Mouse (Mus musculus) G1E (cell line): ENCODE results near the gene Ikzf3. TPM values are rescaled to one million over a fixed set of nuclear protein-coding genes. Genes with fewer than 3 reads are reported as not detected.

Experiments used
- ATAC-seq: 2 replicates; pipeline ENCODE4 v1.8.0; 2016; ENCODE audit warnings: mild to moderate bottlenecking; ENCODE audit not compliant: insufficient number of reproducible peaks, poor library complexity, low FRiP score, severe bottlenecking; ENCODE audit errors: extremely low read depth
- DNase-seq: peaks from one replicate; pipeline ENCODE4 v3.0.0; 2012; ENCODE audit warnings: low spot score
- H3K27me3 ChIP-seq: 2 replicates; pipeline ENCODE4 v1.6.1; 2012; ENCODE audit warnings: mild to moderate bottlenecking, low read length, inconsistent platforms; ENCODE audit not compliant: insufficient read depth
- H3K36me3 ChIP-seq: replicated peaks from 2 replicates; pipeline ENCODE3; 2012; ENCODE audit warnings: mild to moderate bottlenecking, inconsistent platforms
- H3K4me1 ChIP-seq: 2 replicates; pipeline ENCODE4 v1.6.1; 2012; ENCODE audit warnings: low read depth, low read length, inconsistent platforms, mixed read lengths; ENCODE audit not compliant: insufficient read depth
- H3K4me3 ChIP-seq: 2 replicates; pipeline ENCODE4 v1.5.1; 2012; ENCODE audit warnings: low read depth, mild to moderate bottlenecking, inconsistent platforms, low read length, moderate library complexity, mixed read lengths
- H3K9me3 ChIP-seq: replicated peaks from 2 replicates; pipeline ENCODE4 v1.6.1; 2012; ENCODE audit warnings: inconsistent platforms
- CTCF ChIP-seq: IDR thresholded peaks from 2 replicates; pipeline ENCODE4 v1.5.1; 2012; ENCODE audit warnings: low read depth, low read length, inconsistent platforms, mixed read lengths
- GATA1 ChIP-seq: IDR thresholded peaks from 2 replicates; pipeline ENCODE4 v1.6.1; 2012; ENCODE audit warnings: borderline replicate concordance, low read length, inconsistent platforms, mixed read lengths
- GATA2 ChIP-seq: IDR thresholded peaks from 2 replicates; pipeline ENCODE4 v1.6.1; 2012; ENCODE audit warnings: low read depth, low read length, inconsistent platforms, borderline replicate concordance
- POLR2AphosphoS5 ChIP-seq: IDR thresholded peaks from 2 replicates; pipeline ENCODE4 v1.6.1; 2012; ENCODE audit warnings: low read depth, low read length, inconsistent platforms; ENCODE audit not compliant: insufficient replicate concordance
- TAL1 ChIP-seq: conservative IDR thresholded peaks from 2 replicates; pipeline ENCODE4 v1.6.1; 2012; ENCODE audit warnings: low read depth, low read length, inconsistent platforms, mixed read lengths
- polyA plus RNA-seq: library from polyadenylated mRNA; stranded (reverse); fragments of >175 nt; gene quantifications from 2 replicates; pipeline ENCODE4 v1.2.3, GENCODE M21; 2012
- total RNA-seq, 2 experiments: library from RNA; stranded (forward) in 1 of 2; stranded (reverse) in 1 of 2; fragments of 200-1000 nt in 1 of 2; fragments of >200 nt in 1 of 2; fragmentation: Nextera tagmentation in 1 of 2; gene quantifications; 2 replicates each; pipeline ENCODE4 v1.2.3; 2014 to 2017

Ikzf3 gene
- total and polyA plus RNA-seq, 3 experiments, result 0.01 to 0.71 TPM; not detected in 1

- no peaks in the 10 kb centered on the region; the same call in 1 of the 2 replicates for H3K4me1 ChIP-seq
- no peak overlapping the region for H3K4me3 ChIP-seq
- no peaks in the 10 kb centered on the region for H3K36me3 ChIP-seq
- TF ChIP-seq TAL1 (no peak), CTCF (no peak), GATA1 (no peak), POLR2AphosphoS5 (no peak), GATA2 (no peak)
- H3K9me3 ChIP-seq, result no peaks in the 10 kb centered on the region
- H3K27me3 ChIP-seq, result no peaks in the 10 kb centered on the region; the same call in 1 of the 2 replicates
- ATAC-seq (no peak), DNase-seq (no peak)
These were observed 64.6 kb downstream of the Ikzf3 start for GRCm38 (mm10) chr11:98481231-98481630.

DNA sequence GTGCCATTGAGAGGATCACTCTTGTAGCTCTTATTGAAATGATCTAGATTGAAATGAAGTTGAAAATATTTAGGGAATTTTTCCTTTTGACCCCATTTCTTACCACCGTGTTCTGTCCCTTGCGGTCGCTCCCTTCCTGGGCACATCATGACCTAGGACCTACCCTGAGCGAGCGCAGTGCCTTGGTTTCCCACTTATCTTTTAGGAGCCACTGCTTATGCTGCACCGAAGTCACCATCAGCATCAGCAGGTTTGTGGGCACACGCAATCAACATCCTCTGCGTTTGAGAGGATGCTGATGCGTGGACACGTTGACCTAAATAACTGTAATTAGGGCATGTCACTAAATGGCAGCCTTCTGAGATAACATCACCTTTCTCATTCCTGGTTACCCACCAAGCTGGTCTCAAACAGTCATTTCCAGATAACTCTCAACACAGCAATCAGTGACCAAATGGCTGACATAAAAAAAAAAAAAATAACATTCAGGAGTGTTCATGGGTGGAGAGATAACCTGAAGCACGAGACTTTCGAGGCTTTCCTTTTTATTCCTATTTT lies 65.8 kb downstream of the Ikzf3 start:
- Histone ChIP-seq H3K4me3 (no peak overlapping the region), H3K36me3 (no peaks in the 10 kb centered on the region), H3K27me3 (no peaks in the 10 kb centered on the region; the same call in 1 of the 2 replicates), H3K4me1 (no peaks in the 10 kb centered on the region; the same call in 1 of the 2 replicates), H3K9me3 (no peaks in the 10 kb centered on the region)
- TF ChIP-seq TAL1 (no peak), GATA1 (no peak), GATA2 (no peak), CTCF (no peak), POLR2AphosphoS5 (no peak)
- no peak for DNase-seq
- no peak for ATAC-seq

DNA sequence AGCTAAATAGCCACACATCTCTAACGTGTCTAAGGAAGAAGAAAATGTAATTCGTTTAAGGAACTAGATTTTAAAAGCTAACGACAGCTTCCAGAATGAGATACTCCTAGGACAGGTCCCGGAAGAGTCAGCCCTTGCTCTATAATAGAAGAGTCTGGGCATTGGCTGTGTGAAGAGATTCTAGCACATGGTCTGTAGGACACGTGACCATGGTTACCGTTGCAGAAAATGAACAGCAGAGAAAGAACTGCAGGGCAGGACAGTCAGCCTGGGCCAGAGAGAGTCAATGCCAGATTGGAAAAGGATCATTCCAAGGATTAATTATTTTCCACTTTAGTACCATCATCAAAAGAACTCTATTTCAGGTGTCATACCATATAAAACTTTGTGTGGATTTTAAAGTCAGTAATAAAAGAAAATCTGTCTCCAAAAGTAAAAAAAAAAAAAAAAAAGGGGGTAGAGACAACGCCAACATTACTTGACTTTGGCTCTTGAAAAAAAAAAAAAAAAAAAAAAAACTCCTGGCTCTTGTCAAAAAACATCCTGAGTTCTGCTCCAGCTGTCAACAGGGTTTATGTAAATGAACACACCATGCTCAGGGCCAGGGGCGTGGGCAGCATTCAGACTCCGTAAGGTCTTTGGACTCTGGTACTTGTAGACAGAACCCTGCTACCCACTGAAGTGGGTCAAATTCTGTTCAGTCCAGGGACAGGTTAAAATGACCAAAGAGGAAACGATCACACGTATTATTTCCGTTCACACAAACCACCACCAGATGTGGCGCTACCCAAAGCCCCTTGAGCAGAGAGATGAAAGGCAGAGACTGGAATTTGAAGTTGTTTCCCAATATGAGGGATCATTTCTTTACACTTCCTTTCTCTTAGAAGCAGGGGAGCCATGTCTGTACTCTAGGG lies 66.5 kb downstream of the Ikzf3 start:
- Histone ChIP-seq H3K27me3 (no peaks in the 10 kb centered on the region; the same call in 1 of the 2 replicates), H3K4me1 (no peaks in the 10 kb centered on the region; the same call in 1 of the 2 replicates), H3K4me3 (no peak overlapping the region), H3K9me3 (no peaks in the 10 kb centered on the region), H3K36me3 (no peaks in the 10 kb centered on the region)
- no peak for TF ChIP-seq TAL1
- no peak for TF ChIP-seq POLR2AphosphoS5
- no peak for TF ChIP-seq GATA2
- DNase-seq (no peak), ATAC-seq (no peak)

GRCm38 (mm10) chr11:98477011-98477701 lies 68.7 kb downstream of the Ikzf3 start:
- no peak for DNase-seq
- H3K9me3 ChIP-seq, result no peaks in the 10 kb centered on the region
- no peak for TF ChIP-seq TAL1
- TF ChIP-seq POLR2AphosphoS5, result no peak
- no peak for TF ChIP-seq GATA2
- H3K4me3 ChIP-seq, result no peak overlapping the region
- no peaks in the 10 kb centered on the region for H3K36me3 ChIP-seq
- ATAC-seq, result no peak
- no peaks in the 10 kb centered on the region; the same call in 1 of the 2 replicates for H3K4me1 ChIP-seq
- H3K27me3 ChIP-seq, result peaks cover 6% of the 10 kb centered on the region

- Histone ChIP-seq H3K27me3 (peaks cover 10% of the 10 kb centered on the region), H3K9me3 (no peaks in the 10 kb centered on the region), H3K36me3 (no peaks in the 10 kb centered on the region), H3K4me3 (no peak overlapping the region), H3K4me1 (no peaks in the 10 kb centered on the region; the same call in 1 of the 2 replicates)
- ATAC-seq (no peak), DNase-seq (no peak)
- TF ChIP-seq POLR2AphosphoS5 (no peak), GATA1 (no peak), GATA2 (no peak), TAL1 (no peak), CTCF (no peak)
These were observed 69.4 kb downstream of the Ikzf3 start for GRCm38 (mm10) chr11:98476434-98476807.
